Mouse (Mus musculus) embryonic facial prominence, embryonic 12.5 days (tissue): Measurements from ENCODE around the gene Zfp992. TPM values are rescaled to one million over a fixed set of nuclear protein-coding genes. Genes with fewer than 3 reads are reported as not detected.
A peak's percentile ranks its signal among the peaks of the same experiment; 100 is the strongest.
"Not testable (repeated sequence)": the region's sequence is repeated elsewhere in the genome, so short reads cannot be mapped to it uniquely, and the experiment has no call there.

Source experiments
- ATAC-seq: fragments of 200-750 bp; cut with Nextera tagmentation; 2 replicates; pipeline ENCODE4 v1.8.0; 2017; ENCODE audit not compliant: insufficient number of reproducible peaks, insufficient read depth, low FRiP score, low TSS enrichment
- H3K27ac ChIP-seq: fragments of 300-500 bp; sonication (generic); 2 replicates; pipeline ENCODE4 v1.5.1; 2016; ENCODE audit warnings: mild to moderate bottlenecking
- H3K27me3 ChIP-seq: fragments of 300-500 bp; sonication (generic); 2 replicates; pipeline ENCODE4 v1.6.1; 2016; ENCODE audit warnings: mild to moderate bottlenecking, moderate library complexity
- H3K36me3 ChIP-seq: fragments of 300-500 bp; sonication (generic); 2 replicates; pipeline ENCODE4 v1.6.1; 2016; ENCODE audit warnings: mild to moderate bottlenecking
- H3K4me1 ChIP-seq: fragments of 300-500 bp; sonication (generic); 2 replicates; pipeline ENCODE4 v1.6.1; 2016
- H3K4me2 ChIP-seq: fragments of 300-500 bp; sonication (generic); replicated peaks from 2 replicates; pipeline ENCODE4 v1.6.1; 2016; ENCODE audit warnings: mild to moderate bottlenecking, moderate library complexity
- H3K4me3 ChIP-seq: fragments of 300-500 bp; sonication (generic); 2 replicates; pipeline ENCODE4 v1.5.1; 2016; ENCODE audit warnings: mild to moderate bottlenecking
- H3K9ac ChIP-seq: fragments of 300-500 bp; sonication (generic); 2 replicates; pipeline ENCODE4 v1.6.1; 2016; ENCODE audit warnings: mild to moderate bottlenecking, moderate library complexity
- H3K9me3 ChIP-seq: fragments of 300-500 bp; sonication (generic); 2 replicates; pipeline ENCODE4 v1.6.1; 2016; ENCODE audit warnings: mild to moderate bottlenecking, moderate library complexity
- WGBS: fragments of 180-500 bp; shearing (Covaris S2); methylation state at CpG from one replicate; pipeline ENCODE4 v1.1.7; 2016; 5-methylcytosine and 5-hydroxymethylcytosine counted together
- polyA plus RNA-seq: library from polyadenylated mRNA; unstranded; fragments of >200 nt; fragmentation: Nextera tagmentation; extraction: Ambion mirVana; gene quantifications from 2 replicates; pipeline ENCODE4 v1.2.1, GENCODE M21; 2016

Zfp992 gene
- polyA plus RNA-seq, 1 experiment from 2014 or later = 4.5 TPM

GRCm38 (mm10) chr4:146493319-146493907, 44.6 kb downstream of the Zfp992 start:
- WGBS = 85% methylated on average over 6 of the region's 6 CpGs
- not testable (repeated sequence) for H3K36me3 ChIP-seq, H3K27ac ChIP-seq, H3K4me1 ChIP-seq, H3K9ac ChIP-seq, H3K27me3 ChIP-seq, H3K4me2 ChIP-seq, H3K4me3 ChIP-seq
- H3K9me3 ChIP-seq = peaks cover 55% of the 10 kb centered on the region
- ATAC-seq = 0 out of 2 replicates have a peak, but pooled peaks have one; percentile 13

- WGBS = 66% methylated on average over 4 of the region's 4 CpGs
- peak; percentile 42; the same call in 1 of the 2 replicates for ATAC-seq
- Histone ChIP-seq H3K4me2 (no peak overlapping the region), H3K27me3 (no peaks in the 10 kb centered on the region), H3K9me3 (peaks cover 62% of the 10 kb centered on the region), H3K4me1 (no peaks in the 10 kb centered on the region), H3K27ac (no peak overlapping the region), H3K36me3 (no peaks in the 10 kb centered on the region), H3K4me3 (no peak overlapping the region), H3K9ac (no peak overlapping the region)
Observed at GRCm38 (mm10) chr4:146494980-146495379, 46.2 kb downstream of the Zfp992 start.

- not testable (repeated sequence) for H3K36me3 ChIP-seq, H3K9ac ChIP-seq, H3K4me2 ChIP-seq, H3K27ac ChIP-seq, ATAC-seq, H3K4me1 ChIP-seq, H3K4me3 ChIP-seq, H3K27me3 ChIP-seq
- H3K9me3 ChIP-seq = peaks cover 57% of the 10 kb centered on the region
- 82% methylated on average over 9 of the region's 9 CpGs for WGBS
Observed at GRCm38 (mm10) chr4:146497695-146498275, 49.0 kb downstream of the Zfp992 start.

GRCm38 (mm10) chr4:146501727-146502126, 52.9 kb downstream of the Zfp992 start, which contains the start of gene Zfp981:
Zfp981 (plus strand) TSS chr4:146502027.
- H3K27me3 ChIP-seq, H3K4me1 ChIP-seq, ATAC-seq, H3K27ac ChIP-seq, H3K4me2 ChIP-seq, H3K36me3 ChIP-seq, H3K9ac ChIP-seq, H3K4me3 ChIP-seq: not testable (repeated sequence)
- peaks cover 33% of the 10 kb centered on the region for H3K9me3 ChIP-seq
- WGBS = 87% methylated on average over 4 of the region's 4 CpGs

- not testable (repeated sequence) for H3K4me1 ChIP-seq, H3K9ac ChIP-seq, H3K27ac ChIP-seq, H3K27me3 ChIP-seq, H3K4me2 ChIP-seq, H3K36me3 ChIP-seq, ATAC-seq, H3K4me3 ChIP-seq
- peaks cover 18% of the 10 kb centered on the region for H3K9me3 ChIP-seq
- 95% methylated on average over 23 of the region's 24 CpGs for WGBS
Observed at GRCm38 (mm10) chr4:146509029-146509428, 60.2 kb downstream of the Zfp992 start.

GRCm38 (mm10) chr4:146511871-146512270, 63.0 kb downstream of the Zfp992 start:
- not testable (repeated sequence) for H3K4me2 ChIP-seq, H3K36me3 ChIP-seq, H3K4me3 ChIP-seq, H3K27ac ChIP-seq, H3K27me3 ChIP-seq, H3K9ac ChIP-seq, ATAC-seq, H3K4me1 ChIP-seq
- peaks cover 36% of the 10 kb centered on the region for H3K9me3 ChIP-seq

- no peak for ATAC-seq
- H3K36me3 ChIP-seq = no peaks in the 10 kb centered on the region
- H3K27ac ChIP-seq = no peak overlapping the region
- 52% methylated on average over 1 of the region's 1 CpGs for WGBS
- no peak overlapping the region for H3K4me3 ChIP-seq
- no peaks in the 10 kb centered on the region for H3K4me1 ChIP-seq
- no peak overlapping the region for H3K9ac ChIP-seq
- H3K9me3 ChIP-seq = peaks cover 59% of the 10 kb centered on the region
- H3K4me2 ChIP-seq = no peak overlapping the region
- no peaks in the 10 kb centered on the region for H3K27me3 ChIP-seq
Observed at GRCm38 (mm10) chr4:146516474-146516873, 67.7 kb downstream of the Zfp992 start.

- 66% methylated on average over 2 of the region's 2 CpGs for WGBS
Observed at GRCm38 (mm10) chr4:146517150-146517549, 68.3 kb downstream of the Zfp992 start.

More at GRCm38 (mm10) chr4:146517150-146517549, 68.3 kb downstream of the Zfp992 start:
- not testable (repeated sequence) for H3K4me1 ChIP-seq, H3K4me3 ChIP-seq, ATAC-seq, H3K36me3 ChIP-seq, H3K4me2 ChIP-seq, H3K9ac ChIP-seq, H3K27me3 ChIP-seq, H3K27ac ChIP-seq
- H3K9me3 ChIP-seq = peaks cover 61% of the 10 kb centered on the region

Other genes starting within 250 kb of the Zfp992 start
- 0.06 and 0.14 TPM in 2 replicates for gene Zfp981, start 53.0 kb downstream of the Zfp992 start, polyA plus RNA-seq
- 2.3 and 2.5 TPM in 2 replicates for gene Zfp993, start 161.9 kb downstream of the Zfp992 start, polyA plus RNA-seq